Mouse (Mus musculus) thymus, postnatal 10 days (tissue): Measurements from ENCODE around the gene Rabggta.

Experiments
- DNase-seq, 2 experiments: peaks; one replicate each; pipeline ENCODE4 v3.0.0; 2021; ENCODE audit warnings: low spot score in 2 of 2

The Rabggta gene

DNA sequence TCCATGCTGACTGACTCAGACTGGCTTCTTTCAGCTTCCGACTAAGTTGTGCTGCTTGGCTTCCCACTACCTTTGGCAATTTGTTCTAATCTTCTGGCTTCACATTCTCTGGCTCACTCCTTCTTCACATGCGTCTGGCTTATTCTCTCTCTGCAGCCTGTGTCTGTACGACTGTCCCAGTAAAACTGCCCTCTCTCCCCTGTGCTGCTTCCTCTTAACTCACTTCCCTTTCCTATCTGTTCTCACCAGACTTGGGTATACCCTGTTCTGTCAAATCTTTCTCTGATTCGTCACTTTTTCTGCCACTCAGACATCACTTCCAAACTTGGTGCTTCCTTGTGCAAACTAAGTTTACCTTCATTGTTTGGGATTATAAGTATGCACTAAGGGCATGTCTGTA lies 24.8 kb downstream of the Rabggta start:
- DNase-seq, result no peak

DNA sequence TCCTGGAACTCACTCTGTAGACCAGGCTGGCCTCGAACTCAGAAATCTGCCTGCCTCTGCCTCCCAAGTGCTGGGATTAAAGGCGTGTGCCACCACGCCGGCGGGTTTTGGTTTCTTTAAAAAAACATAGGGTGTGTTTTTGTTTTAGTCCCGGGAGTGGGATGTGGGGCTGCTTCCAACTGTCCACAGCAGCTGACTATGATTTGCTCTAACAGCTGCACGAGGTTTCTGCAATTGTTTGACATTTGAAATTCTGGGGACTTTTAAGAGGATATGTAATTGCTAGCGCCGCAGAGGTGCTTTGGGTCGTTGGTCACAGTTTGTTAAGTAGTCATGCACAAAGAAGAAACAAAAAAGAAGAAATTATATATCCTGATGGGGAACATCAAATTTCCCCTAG lies 32.6 kb downstream of the Rabggta start:
- no peak for DNase-seq

DNA sequence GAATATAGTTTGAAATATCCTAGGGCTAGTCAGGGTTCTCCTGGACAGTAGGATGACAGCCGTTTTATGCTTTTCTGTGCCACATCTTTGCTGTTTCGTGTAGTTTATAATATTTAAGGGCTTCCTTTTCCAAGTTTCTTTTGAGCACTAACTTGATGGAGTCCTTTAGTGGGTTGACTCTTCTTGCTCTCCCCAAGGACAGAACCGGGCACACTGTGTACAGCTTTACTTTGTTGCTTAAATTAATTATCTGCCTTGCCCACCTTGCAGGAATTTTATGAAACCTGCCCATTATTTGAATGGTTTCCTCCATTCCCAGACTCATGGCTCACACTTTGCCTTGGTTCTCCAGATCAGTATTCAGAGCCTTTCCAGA lies 40.0 kb downstream of the Rabggta start:
- no peak for DNase-seq

DNA sequence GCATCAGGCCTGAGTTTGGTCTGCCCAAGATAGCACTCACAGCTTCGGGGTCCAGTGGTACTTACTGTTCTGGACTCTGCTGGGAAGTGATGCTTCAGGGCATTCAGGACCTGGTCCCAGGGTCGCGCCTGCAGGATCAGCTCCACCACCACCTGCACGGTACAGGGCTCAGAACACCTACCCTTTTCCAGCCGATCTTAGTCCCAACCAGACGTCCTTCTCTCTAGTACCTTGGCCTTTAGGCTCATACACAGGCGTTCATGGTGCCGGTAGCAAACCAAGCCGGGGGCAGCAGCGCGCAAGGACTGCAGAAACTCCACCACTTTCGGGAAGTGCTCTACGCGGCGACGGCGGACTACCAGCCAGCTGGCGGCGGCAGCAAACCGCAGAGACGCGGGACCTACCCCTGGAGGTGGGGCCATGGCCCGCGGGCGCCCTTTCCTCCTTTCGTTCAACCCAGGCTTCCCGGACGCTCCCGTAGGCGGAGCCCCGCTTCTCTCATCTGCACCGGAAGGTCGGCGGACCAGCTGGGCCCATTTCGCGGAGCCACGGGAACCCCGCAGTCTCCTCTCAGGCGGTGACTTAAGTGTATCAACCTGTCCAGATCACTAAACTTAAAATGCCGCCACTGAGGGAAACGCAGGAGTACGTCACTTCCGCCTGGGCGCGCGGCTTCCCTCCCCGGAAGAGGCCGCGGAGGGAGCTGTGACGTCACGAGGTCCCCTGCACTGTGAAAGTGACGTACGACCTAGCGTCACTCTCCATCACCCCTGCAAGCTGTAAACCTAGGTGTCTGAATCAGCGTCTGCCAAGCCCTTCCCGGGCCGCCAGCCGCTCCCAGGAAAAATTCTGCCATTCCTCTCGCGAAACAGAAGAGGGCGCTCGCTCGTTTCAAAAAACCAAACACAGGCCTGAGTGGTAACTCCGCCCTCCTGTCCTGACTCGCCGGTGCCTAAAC lies 40.6 kb downstream of the Rabggta start, which contains the start of gene Tinf2:
Gene Tinf2 (minus strand): TSS at position 661 of the 958 bp plus-strand sequence.
- DNase-seq, result peak; percentile 89 to 95

DNA sequence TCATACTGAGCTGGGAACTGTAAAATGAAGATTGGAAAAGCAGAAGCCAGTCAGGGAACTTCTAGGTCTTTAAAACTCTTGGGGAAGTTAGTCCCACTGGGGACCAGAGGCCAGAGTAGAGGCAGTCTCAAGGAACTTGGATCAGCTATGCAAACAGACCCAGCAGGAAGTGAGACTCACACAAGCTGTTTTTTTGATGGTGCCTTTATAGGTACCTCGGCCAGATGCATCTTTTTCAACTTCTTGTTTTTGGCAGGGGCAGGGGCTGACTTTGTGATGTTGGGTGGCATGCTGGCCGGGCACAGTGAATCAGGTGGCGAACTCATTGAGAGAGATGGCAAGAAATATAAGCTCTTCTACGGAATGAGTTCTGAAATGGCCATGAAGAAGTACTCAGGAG lies 44.4 kb downstream of the Rabggta start:
- DNase-seq, result no peak

DNA sequence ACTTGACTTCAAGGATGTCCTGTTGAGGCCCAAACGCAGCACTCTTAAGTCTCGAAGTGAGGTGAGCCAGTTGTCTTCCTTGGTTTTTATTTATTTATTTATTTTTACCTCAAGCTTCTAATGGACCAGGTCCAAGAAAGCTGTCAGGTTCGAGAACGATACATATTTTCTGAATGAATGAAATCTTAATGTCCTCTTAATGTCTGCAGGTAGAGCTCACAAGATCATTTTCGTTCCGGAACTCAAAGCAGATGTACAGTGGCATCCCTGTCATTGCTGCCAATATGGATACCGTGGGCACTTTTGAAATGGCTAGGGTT lies 49.4 kb downstream of the Rabggta start:
- no peak for DNase-seq

DNA sequence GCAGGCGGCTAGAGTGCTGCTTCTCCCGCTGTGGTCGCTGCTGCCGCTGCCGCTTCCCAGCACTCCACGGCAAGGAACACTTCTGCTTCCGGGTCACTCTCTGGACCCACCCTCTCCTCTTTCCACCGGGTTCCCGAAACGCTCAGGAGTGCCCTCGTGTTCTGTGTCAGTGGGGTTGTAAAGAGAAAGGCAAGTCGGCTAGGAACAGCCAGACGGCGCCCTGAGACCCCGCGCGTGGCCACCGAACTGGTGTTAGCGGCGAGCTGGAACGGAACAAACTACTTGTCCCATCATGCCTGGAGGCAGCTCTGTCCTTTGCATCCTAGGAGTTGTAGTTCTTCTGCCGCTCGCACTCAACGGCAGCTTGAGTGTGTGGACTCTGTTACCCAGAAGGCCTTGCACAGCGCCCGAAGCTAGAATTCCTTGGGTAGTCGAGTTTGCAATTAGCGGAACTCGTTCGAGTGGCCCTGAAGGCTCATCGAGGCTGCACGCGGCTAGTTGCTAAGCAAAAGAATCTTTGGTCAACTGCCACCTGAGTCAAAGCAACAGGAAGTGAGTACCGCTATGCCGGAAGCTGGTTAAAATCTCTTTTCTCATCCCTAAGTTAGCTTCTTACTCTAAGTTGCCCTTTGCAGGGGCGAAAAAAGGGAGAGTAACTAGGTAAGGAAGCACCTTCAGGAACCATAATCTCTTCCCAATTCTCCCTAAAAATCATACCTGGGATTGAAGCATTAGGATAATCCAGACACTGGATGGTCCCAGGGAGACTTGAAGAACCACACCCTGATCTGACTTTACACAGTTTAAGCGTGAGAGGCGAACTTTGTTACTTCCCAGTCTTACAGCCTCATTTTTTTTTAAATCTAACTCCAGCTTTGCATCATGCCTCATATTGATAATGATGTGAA lies 50.0 kb downstream of the Rabggta start, which contains the start of the genes Gmpr2 and Nedd8:
Gene Gmpr2 (plus strand): TSS at position 109 of the 908 bp plus-strand sequence.
Gene Nedd8 (minus strand): TSS at position 292 of the 908 bp plus-strand sequence.
- DNase-seq, result peak; percentile 77 to 83

DNA sequence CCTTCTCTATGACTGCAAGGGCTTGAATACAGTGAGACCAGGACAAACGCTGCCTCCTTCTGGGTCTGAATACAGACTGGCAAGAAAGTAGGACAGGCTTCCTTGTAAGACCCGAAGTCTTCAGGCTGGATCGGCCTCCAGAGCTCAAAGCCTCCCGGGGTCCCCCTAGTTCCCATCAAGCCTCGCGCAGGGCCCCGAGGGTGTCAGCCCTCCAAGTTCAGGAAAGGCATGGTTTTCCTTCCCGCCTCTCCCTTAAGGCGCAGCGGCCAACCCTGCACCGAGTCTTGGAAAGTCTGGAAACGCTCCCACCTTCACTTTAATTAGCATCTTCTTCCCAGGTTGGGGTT lies 50.6 kb downstream of the Rabggta start:
- no peak for DNase-seq
